Mouse (Mus musculus) cerebellum, postnatal 25 days (tissue): Measurements from ENCODE around the gene Hrh3.

ENCODE experiments used
- DNase-seq, 2 experiments: peaks; one replicate each; pipeline ENCODE4 v3.0.0; 2021; ENCODE audit warnings: mixed read lengths in 2 of 2

The Hrh3 gene

GRCm38 (mm10) chr2:180105441-180106190, 1.3 kb upstream of the Hrh3 start:
- peak in 1 of 2 experiments; percentile 51 for DNase-seq

GRCm38 (mm10) chr2:180104659-180105377, 530 bp upstream of the Hrh3 start:
- no peak for DNase-seq

- no peak for DNase-seq
Observed at GRCm38 (mm10) chr2:180103151-180103977, 924 bp downstream of the Hrh3 start.

- no peak for DNase-seq
Observed at GRCm38 (mm10) chr2:180099529-180099928, 4.8 kb downstream of the Hrh3 start.

- no peak for DNase-seq
Observed at GRCm38 (mm10) chr2:180098167-180098566, 6.1 kb downstream of the Hrh3 start.

- no peak for DNase-seq
Observed at GRCm38 (mm10) chr2:180097585-180097984, 6.7 kb downstream of the Hrh3 start.

- no peak for DNase-seq
Observed at GRCm38 (mm10) chr2:180095711-180096110, 8.6 kb downstream of the Hrh3 start.

GRCm38 (mm10) chr2:180090285-180090684, 14.0 kb downstream of the Hrh3 start:
- no peak for DNase-seq

GRCm38 (mm10) chr2:180087472-180087871, 16.8 kb downstream of the Hrh3 start:
- DNase-seq = no peak

GRCm38 (mm10) chr2:180086637-180087027, 17.7 kb downstream of the Hrh3 start:
- no peak for DNase-seq

GRCm38 (mm10) chr2:180085926-180086636, 18.2 kb downstream of the Hrh3 start:
- peak; percentile 59 to 67 for DNase-seq

GRCm38 (mm10) chr2:180084565-180084964, 19.7 kb downstream of the Hrh3 start:
- DNase-seq = no peak

- no peak for DNase-seq
Observed at GRCm38 (mm10) chr2:180083063-180083462, 21.2 kb downstream of the Hrh3 start.

GRCm38 (mm10) chr2:180080680-180081079, 23.6 kb downstream of the Hrh3 start:
- no peak for DNase-seq

- no peak for DNase-seq
Observed at GRCm38 (mm10) chr2:180077622-180078021, 26.7 kb downstream of the Hrh3 start.

- DNase-seq = no peak
Observed at GRCm38 (mm10) chr2:180072886-180073285, 31.4 kb downstream of the Hrh3 start.

GRCm38 (mm10) chr2:180071671-180072070, 32.6 kb downstream of the Hrh3 start:
- no peak for DNase-seq

- DNase-seq = peak; percentile 98
Observed at GRCm38 (mm10) chr2:180070481-180071453, 33.5 kb downstream of the Hrh3 start, which contains the start of gene Mtg2. TSS of gene Mtg2 (plus strand) at chr2:180070588.

- DNase-seq = no peak
Observed at GRCm38 (mm10) chr2:180069770-180070480, 34.4 kb downstream of the Hrh3 start.

GRCm38 (mm10) chr2:180063338-180064131, 40.8 kb downstream of the Hrh3 start:
- DNase-seq = no peak
